Mouse (Mus musculus): ENCODE data around the gene Aloxe3. TPM values are rescaled to one million over a fixed set of nuclear protein-coding genes. Genes with fewer than 3 reads are reported as not detected.
A peak's percentile ranks its signal among the peaks of the same experiment; 100 is the strongest.

The Aloxe3 gene
- polyA plus RNA-seq, 1 experiment from 2014 or later = 20.2 TPM

DNA sequence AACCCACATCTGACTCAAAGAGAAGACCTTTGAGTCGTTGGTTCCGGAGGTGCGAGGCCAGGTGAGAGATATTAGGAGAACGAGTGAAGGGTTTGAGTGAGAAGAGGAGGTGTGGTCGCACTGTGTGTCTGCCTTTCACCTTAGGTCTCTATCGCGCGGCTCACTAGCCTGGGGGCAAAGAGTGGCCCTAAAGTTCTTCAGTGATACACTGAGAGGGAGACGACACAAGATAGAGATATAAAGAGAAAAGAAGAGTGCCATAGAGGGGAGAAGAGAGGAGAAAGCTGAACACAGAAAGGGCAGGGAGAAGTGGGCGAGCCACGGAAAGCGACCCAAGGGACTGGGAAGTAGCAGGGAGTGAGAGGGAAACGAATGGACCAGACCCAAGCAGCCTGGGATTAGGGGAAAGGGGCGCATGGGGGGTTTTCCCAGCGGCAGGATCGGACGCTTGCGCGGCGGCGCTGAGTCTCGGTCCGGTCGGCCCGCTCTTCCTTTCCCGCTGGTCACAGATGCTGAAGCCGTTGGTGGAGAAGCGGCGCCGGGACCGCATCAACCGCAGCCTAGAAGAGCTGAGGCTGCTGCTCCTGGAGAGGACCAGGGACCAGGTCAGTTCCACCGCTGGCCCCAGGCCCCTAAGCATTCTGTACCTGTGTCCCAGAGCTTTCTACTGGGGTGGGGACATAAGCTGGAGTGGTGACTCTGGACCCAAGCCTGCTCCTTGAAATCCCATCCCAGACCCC, 4.5 kb upstream of the Aloxe3 start:
- H3K27ac ChIP-seq (replicated peaks) = peak overlapping the region; percentile 88
- TF ChIP-seq EP300 (optimal IDR thresholded peaks at IDR 0.05) = no peak
- no peak for TF ChIP-seq CTCF (IDR thresholded peaks at IDR 0.05; ENCODE audit: low read depth)

DNA sequence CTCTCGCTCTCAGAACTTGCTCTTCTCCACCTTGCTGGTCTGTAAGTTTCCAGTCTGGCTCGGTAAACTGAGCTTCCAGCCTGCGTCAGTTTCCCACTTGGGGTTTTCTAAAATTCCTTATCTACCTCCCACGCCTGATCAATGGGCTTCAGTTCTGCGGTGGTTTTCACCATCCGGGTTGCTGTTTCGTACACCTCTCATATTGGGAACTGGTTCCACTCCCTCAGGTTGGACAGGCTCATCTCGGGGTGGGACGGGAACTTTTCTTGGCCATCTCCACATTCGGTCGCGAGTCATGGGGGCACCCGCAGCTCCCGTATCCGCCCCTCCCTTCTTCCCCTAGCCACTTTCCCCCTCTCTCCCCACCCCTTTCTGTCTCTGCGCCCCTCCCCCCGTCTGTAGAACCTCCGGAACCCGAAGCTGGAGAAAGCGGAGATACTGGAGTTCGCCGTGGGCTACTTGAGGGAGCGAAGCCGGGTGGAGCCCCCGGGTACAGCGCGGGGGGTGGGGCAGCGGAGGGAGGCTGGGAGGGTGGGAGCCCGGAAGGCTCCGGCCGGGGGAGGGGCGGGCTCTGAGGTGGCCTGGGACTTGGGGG, 3.9 kb upstream of the Aloxe3 start:
- Histone ChIP-seq H3K27ac (replicated peaks) (peak overlapping the region; percentile 88), H3K27me3 (ENCODE audit: control insufficient read depth, insufficient read depth, low read length) (no peaks in the 10 kb centered on the region), H3K9me3 (ENCODE audit: control insufficient read depth, low read length) (no peaks in the 10 kb centered on the region), H3K4me3 (ENCODE audit: low read depth, low read length) (peak overlapping the region; percentile 68), H3K9ac (ENCODE audit: low read length) (peak overlapping the region; percentile 77), H3K4me2 (replicated peaks; ENCODE audit: low read depth) (peak overlapping the region; percentile 83), H3K36me3 (ENCODE audit: control insufficient read depth, insufficient read depth, low read length) (no peaks in the 10 kb centered on the region), H3K4me1 (replicated peaks; ENCODE audit: control insufficient read depth, insufficient read depth) (peaks cover 2% of the 10 kb centered on the region; the same call in 1 of the 2 replicates)
- WGBS = 1% methylated on average over 24 of the region's 32 CpGs
- ATAC-seq (ENCODE audit: low FRiP score, low TSS enrichment) = no peak
- DNase-seq (ENCODE audit: low spot score) = no peak
- TF ChIP-seq EP300 (optimal IDR thresholded peaks at IDR 0.05) = no peak
- no peak for TF ChIP-seq CTCF (IDR thresholded peaks at IDR 0.05; ENCODE audit: low read depth)

More for the DNA sequence above, 4.5 kb upstream of the Aloxe3 start:
- Histone ChIP-seq H3K4me2 (replicated peaks; ENCODE audit: low read depth) (peak overlapping the region; percentile 83), H3K9ac (ENCODE audit: low read length) (peak overlapping the region; percentile 77), H3K9me3 (ENCODE audit: control insufficient read depth, low read length) (no peaks in the 10 kb centered on the region), H3K27me3 (ENCODE audit: control insufficient read depth, insufficient read depth, low read length) (no peaks in the 10 kb centered on the region), H3K4me1 (replicated peaks; ENCODE audit: control insufficient read depth, insufficient read depth) (peaks cover 2% of the 10 kb centered on the region; the same call in 1 of the 2 replicates), H3K36me3 (ENCODE audit: control insufficient read depth, insufficient read depth, low read length) (no peaks in the 10 kb centered on the region), H3K4me3 (ENCODE audit: low read depth, low read length) (peak overlapping the region; percentile 68)
- ATAC-seq (ENCODE audit: low FRiP score, low TSS enrichment) = no peak
- 2% methylated on average over 30 of the region's 33 CpGs for WGBS
- peak; percentile 48 for DNase-seq (ENCODE audit: low spot score)

GRCm38 (mm10) chr11:69122336-69122951, 3.3 kb upstream of the Aloxe3 start, which contains the start of gene 9130213A22Rik:
9130213A22Rik (minus strand) TSS chr11:69122589.
- H3K4me2 ChIP-seq (replicated peaks; ENCODE audit: low read depth) = peak within 1 kb of the TSS; percentile 83
- DNase-seq (ENCODE audit: low spot score) = peak; percentile 87
- peak; percentile 50 for ATAC-seq (ENCODE audit: low FRiP score, low TSS enrichment)
- H3K9ac ChIP-seq (ENCODE audit: low read length) = peak within 1 kb of the TSS; percentile 77
- 0% methylated on average over 63 of the region's 66 CpGs for WGBS
- H3K36me3 ChIP-seq (ENCODE audit: control insufficient read depth, insufficient read depth, low read length) = no peaks in the 10 kb centered on the region
- TF ChIP-seq EP300 (optimal IDR thresholded peaks at IDR 0.05) (no peak), CTCF (IDR thresholded peaks at IDR 0.05; ENCODE audit: low read depth) (peak; percentile 80)
- peak within 1 kb of the TSS; percentile 68 for H3K4me3 ChIP-seq (ENCODE audit: low read depth, low read length)
- no peaks in the 10 kb centered on the region for H3K27me3 ChIP-seq (ENCODE audit: control insufficient read depth, insufficient read depth, low read length)
- no peaks in the 10 kb centered on the region for H3K9me3 ChIP-seq (ENCODE audit: control insufficient read depth, low read length)
- H3K4me1 ChIP-seq (replicated peaks; ENCODE audit: control insufficient read depth, insufficient read depth) = peaks cover 2% of the 10 kb centered on the region; the same call in 1 of the 2 replicates
- H3K27ac ChIP-seq (replicated peaks) = peak within 1 kb of the TSS; percentile 89

GRCm38 (mm10) chr11:69123056-69123692, 2.5 kb upstream of the Aloxe3 start:
- Histone ChIP-seq H3K9ac (ENCODE audit: low read length) (peak overlapping the region; percentile 77), H3K27me3 (ENCODE audit: control insufficient read depth, insufficient read depth, low read length) (no peaks in the 10 kb centered on the region), H3K4me3 (ENCODE audit: low read depth, low read length) (peak overlapping the region; percentile 68), H3K4me2 (replicated peaks; ENCODE audit: low read depth) (peak overlapping the region; percentile 83), H3K36me3 (ENCODE audit: control insufficient read depth, insufficient read depth, low read length) (no peaks in the 10 kb centered on the region), H3K9me3 (ENCODE audit: control insufficient read depth, low read length) (no peaks in the 10 kb centered on the region), H3K4me1 (replicated peaks; ENCODE audit: control insufficient read depth, insufficient read depth) (peaks cover 2% of the 10 kb centered on the region; the same call in 1 of the 2 replicates), H3K27ac (replicated peaks) (peak overlapping the region; percentile 89)
- ATAC-seq (ENCODE audit: low FRiP score, low TSS enrichment) (peak; percentile 0; the same call in 1 of the 2 replicates), DNase-seq (ENCODE audit: low spot score) (peak; percentile 89)
- TF ChIP-seq EP300 (optimal IDR thresholded peaks at IDR 0.05) = no peak
- TF ChIP-seq CTCF (IDR thresholded peaks at IDR 0.05; ENCODE audit: low read depth) = peak; percentile 50
- WGBS = under 1% methylated on average over 29 of the region's 29 CpGs

DNA sequence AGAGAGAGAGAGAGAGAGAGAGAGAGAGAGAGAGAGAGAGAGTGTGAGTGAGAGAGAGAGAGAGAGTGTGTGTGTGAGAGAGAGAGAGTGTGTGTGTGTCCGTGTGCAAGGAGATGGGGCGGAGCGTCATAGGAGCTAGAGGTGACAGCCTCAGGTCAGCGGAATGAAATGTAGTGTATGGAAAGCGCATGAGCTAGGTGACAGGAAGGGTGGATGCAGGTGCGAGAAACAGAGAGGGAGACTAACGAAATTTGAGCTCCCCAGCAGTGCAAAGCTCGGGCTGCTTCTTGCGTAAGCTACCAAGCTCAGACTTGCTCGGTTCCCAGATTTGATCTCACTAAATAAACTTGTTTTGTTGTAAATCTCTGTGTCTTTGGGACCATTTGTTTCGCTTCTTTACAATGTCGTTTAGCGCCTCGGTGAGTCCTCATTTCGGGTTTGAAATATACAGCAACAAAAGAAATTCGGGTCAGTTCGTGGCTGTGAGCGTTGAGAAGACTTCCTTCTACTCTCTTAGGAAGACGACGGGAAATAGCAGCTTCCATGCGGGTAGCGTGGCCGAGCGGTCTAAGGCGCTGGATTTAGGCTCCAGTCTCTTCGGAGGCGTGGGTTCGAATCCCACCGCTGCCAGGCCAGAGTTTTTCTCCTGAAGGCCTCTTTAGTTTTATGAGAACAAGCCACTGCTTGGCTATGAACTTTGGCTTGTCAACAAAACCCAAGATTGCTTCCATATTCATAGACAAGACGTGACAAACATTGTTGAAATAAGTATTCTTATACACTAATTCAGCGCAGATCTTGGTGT, 1.8 kb upstream of the Aloxe3 start:
- Histone ChIP-seq H3K27me3 (ENCODE audit: control insufficient read depth, insufficient read depth, low read length) (no peaks in the 10 kb centered on the region), H3K27ac (replicated peaks) (peak overlapping the region; percentile 89), H3K9me3 (ENCODE audit: control insufficient read depth, low read length) (no peaks in the 10 kb centered on the region), H3K4me2 (replicated peaks; ENCODE audit: low read depth) (peak overlapping the region; percentile 83), H3K36me3 (ENCODE audit: control insufficient read depth, insufficient read depth, low read length) (no peaks in the 10 kb centered on the region), H3K4me3 (ENCODE audit: low read depth, low read length) (peak overlapping the region; percentile 68), H3K9ac (ENCODE audit: low read length) (peak overlapping the region; percentile 58), H3K4me1 (replicated peaks; ENCODE audit: control insufficient read depth, insufficient read depth) (peaks cover 2% of the 10 kb centered on the region; the same call in 1 of the 2 replicates)
- peak; percentile 87 for DNase-seq (ENCODE audit: low spot score)
- peak; percentile 81 for TF ChIP-seq EP300 (optimal IDR thresholded peaks at IDR 0.05)
- no peak for TF ChIP-seq CTCF (IDR thresholded peaks at IDR 0.05; ENCODE audit: low read depth)
- WGBS = under 1% methylated on average over 31 of the region's 31 CpGs
- ATAC-seq (ENCODE audit: low FRiP score, low TSS enrichment) = peak; percentile 62
